In the genomic region with DNA sequence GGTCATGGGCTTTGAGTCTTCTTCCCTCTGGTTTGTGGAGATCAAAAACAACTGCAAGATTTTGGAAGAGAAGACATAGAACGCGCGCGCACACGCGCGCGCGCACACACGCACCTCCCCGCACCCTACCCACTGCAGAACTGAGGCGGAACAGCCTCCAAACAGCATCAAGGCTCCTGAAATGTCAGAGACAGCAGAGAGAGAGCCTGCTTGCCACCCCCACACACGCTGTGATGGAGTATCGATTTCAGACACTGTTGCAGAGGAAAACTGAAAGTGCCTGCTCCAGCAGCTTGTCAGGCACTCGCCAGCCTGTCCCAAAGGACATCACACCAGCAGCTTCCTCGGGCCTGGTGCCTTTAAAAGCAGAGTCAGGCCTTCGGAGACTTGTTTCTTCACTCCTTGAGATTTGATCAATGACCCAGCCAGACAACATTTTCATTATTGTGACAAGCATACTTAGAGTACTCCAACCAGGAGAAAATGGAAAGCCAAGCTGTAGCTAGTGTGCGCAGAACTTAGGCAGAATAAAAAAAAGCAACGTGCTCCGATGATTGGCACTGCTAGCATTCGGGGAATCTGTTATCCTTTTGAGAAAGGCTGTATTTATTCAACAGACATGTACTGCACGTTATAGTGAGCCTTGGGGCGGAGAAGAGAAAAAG, we compare ENCODE assay signal across 8 mouse cellular contexts.
A peak's percentile ranks its signal among the peaks of the same experiment; 100 is the strongest.
DNase-seq lines count a peak whose midpoint lies in the region; ATAC-seq lines count a peak whose summit lies in the region.

No protein-coding gene starts in this region.

- intact Hi-C loops in gastrocnemius, postnatal 36 days (cut with DNase I): loop anchor here (10.0 kb wide), 1 partner anchor 342 kb away; a partner anchor contains a TSS

- no peak overlapping the region for H3K4me3 ChIP-seq in hindbrain, embryonic 15.5 days
- H3K4me3 ChIP-seq in midbrain, embryonic 15.5 days: no peak overlapping the region

- no peaks in the 10 kb centered on the region for H3K9me3 ChIP-seq in hindbrain, embryonic 15.5 days
- H3K9me3 ChIP-seq in midbrain, embryonic 15.5 days: no peaks in the 10 kb centered on the region

- H3K9ac ChIP-seq in hindbrain, embryonic 15.5 days: no peak overlapping the region
- no peak overlapping the region for H3K9ac ChIP-seq in midbrain, embryonic 15.5 days

- H3K27me3 ChIP-seq in hindbrain, embryonic 15.5 days: no peaks in the 10 kb centered on the region
- no peaks in the 10 kb centered on the region for H3K27me3 ChIP-seq in midbrain, embryonic 15.5 days (replicated peaks)

- H3K27ac ChIP-seq in hindbrain, embryonic 15.5 days (replicated peaks): peak overlapping the region; percentile 9; the same call in 1 of the 2 replicates
- H3K27ac ChIP-seq in midbrain, embryonic 15.5 days: peak overlapping the region; percentile 46

- ATAC-seq in hindbrain, embryonic 15.5 days (ENCODE audit: low FRiP score, low read depth): peak; percentile 68; the same call in 1 of the 2 replicates
- peak; percentile 50; the same call in 1 of the 2 replicates for ATAC-seq in midbrain, embryonic 15.5 days (replicated peaks)

- 69% methylated on average over 23 of the region's 23 CpGs for WGBS in hindbrain, embryonic 15.5 days
- 68% methylated on average over 23 of the region's 23 CpGs for WGBS in midbrain, embryonic 15.5 days

- H3K4me1 ChIP-seq in hindbrain, embryonic 15.5 days (replicated peaks): peaks cover 15% of the 10 kb centered on the region; the same call in 1 of the 2 replicates
- peaks cover 9% of the 10 kb centered on the region for H3K4me1 ChIP-seq in midbrain, embryonic 15.5 days

- H3K4me2 ChIP-seq in hindbrain, embryonic 15.5 days: no peak overlapping the region
- H3K4me2 ChIP-seq in midbrain, embryonic 15.5 days: no peak overlapping the region

- peak; percentile 6 for DNase-seq in gastrocnemius, postnatal 25 days
- no peak for DNase-seq in gastrocnemius, postnatal 36 days
- peak; percentile 5 for DNase-seq in WW6 (ENCODE audit: low read depth, low spot score)
- DNase-seq in spleen, adult 12 weeks (ENCODE audit: low spot score): no peak
- no peak for DNase-seq in urinary bladder, postnatal 36 days (ENCODE audit: low spot score in 2 of 2)
- no peak for DNase-seq in urinary bladder, postnatal 10 days (ENCODE audit: low spot score)

- H3K36me3 ChIP-seq in hindbrain, embryonic 15.5 days: no peaks in the 10 kb centered on the region
- H3K36me3 ChIP-seq in midbrain, embryonic 15.5 days (replicated peaks): no peaks in the 10 kb centered on the region

Comparison
In these comparisons a context has a peak if more than half of its experiments do, and no peak if none do; other contexts are left out.
1. DNase-seq: peak in gastrocnemius, postnatal 25 days (single experiment) and WW6 (single experiment); none in gastrocnemius, postnatal 36 days (0 of 2), spleen, adult 12 weeks (single experiment), urinary bladder, postnatal 36 days (0 of 2) and urinary bladder, postnatal 10 days (single experiment).